Mouse (Mus musculus): Measurements from ENCODE around the gene Rpusd1.

DNA sequence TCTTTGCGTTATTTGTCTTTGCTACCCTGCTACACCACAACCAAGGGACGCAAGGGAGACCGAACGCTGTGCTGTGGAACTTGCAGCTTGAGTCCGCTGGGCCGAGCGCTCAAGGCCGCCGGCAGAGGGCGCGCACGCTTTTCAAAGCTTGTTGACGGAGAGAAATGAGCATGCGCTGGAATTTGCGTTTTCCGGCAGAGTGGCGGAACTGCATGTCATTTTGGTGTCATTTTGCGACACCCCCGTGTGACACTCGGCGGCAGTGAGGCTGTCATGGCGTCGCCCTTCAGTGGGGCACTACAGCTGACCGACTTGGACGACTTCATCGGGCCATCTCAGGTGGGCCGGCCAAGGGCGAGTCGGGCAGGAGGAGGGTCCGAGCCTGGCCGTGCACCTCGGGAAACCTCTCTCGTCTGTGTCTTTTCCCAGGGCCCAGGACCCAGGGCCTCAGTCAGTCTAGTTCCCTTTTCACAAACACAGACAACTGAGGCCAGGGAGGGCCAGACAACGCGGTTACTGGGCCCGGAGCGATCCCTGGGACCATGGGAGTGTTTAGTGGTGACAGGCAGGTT, 46.2 kb downstream of the Rpusd1 start, which contains the start of gene Narfl:
- TF ChIP-seq ZNF384 (IDR thresholded peaks at IDR 0.05; ENCODE audit: low read depth, low read length) (no peak), RCOR1 (conservative IDR thresholded peaks at IDR 0.05; ENCODE audit: low read depth, low read length) (no peak), TCF12 (IDR thresholded peaks at IDR 0.05; ENCODE audit: low read depth, low read length) (peak; percentile 97), NELFE (IDR thresholded peaks at IDR 0.05; ENCODE audit: low read depth, low read length) (peak; percentile 77), CTCF (conservative IDR thresholded peaks at IDR 0.05 in 1 of 2, IDR thresholded peaks at IDR 0.05 in 1 of 2; ENCODE audit: low read depth in 2 of 2, low read length in 2 of 2) (peak; percentile 44 to 97; a peak in 3 of 4 replicates), POLR2A (IDR thresholded peaks at IDR 0.05; ENCODE audit: low read depth, low read length) (peak; percentile 78), JUND (conservative IDR thresholded peaks at IDR 0.05; ENCODE audit: low read depth, low read length) (peak; percentile 60; the same call in 1 of the 2 replicates)

All from CH12.LX (cell line).